Mouse (Mus musculus): ENCODE data around the gene Pcsk4. TPM values are rescaled to one million over a fixed set of nuclear protein-coding genes. Genes with fewer than 3 reads are reported as not detected.

Pcsk4 gene
- polyA plus RNA-seq, 1 experiment from 2014 or later = 1.8 TPM

GRCm38 (mm10) chr10:80331636-80332524, 2.6 kb upstream of the Pcsk4 start:
- H3K27ac ChIP-seq (ENCODE audit: low read depth, low read length) = no peak overlapping the region
- ATAC-seq (ENCODE audit: low FRiP score) = no peak
- H3K27me3 ChIP-seq (ENCODE audit: control insufficient read depth, insufficient read depth, low read length) = peaks cover 6% of the 10 kb centered on the region; the same call in 1 of the 2 replicates
- H3K4me3 ChIP-seq (ENCODE audit: low read depth, low read length) = no peak overlapping the region
- H3K9me3 ChIP-seq (ENCODE audit: control insufficient read depth, low read length) = no peaks in the 10 kb centered on the region
- H3K4me2 ChIP-seq = no peak overlapping the region
- peaks cover 8% of the 10 kb centered on the region for H3K4me1 ChIP-seq (ENCODE audit: control insufficient read depth, insufficient read depth, low read length)
- WGBS = 58% methylated on average over 10 of the region's 10 CpGs
- no peaks in the 10 kb centered on the region for H3K36me3 ChIP-seq (ENCODE audit: control insufficient read depth, insufficient read depth, low read length)
- DNase-seq (ENCODE audit: low spot score, missing footprints) = no peak
- no peak overlapping the region for H3K9ac ChIP-seq (ENCODE audit: low read length)

GRCm38 (mm10) chr10:80330888-80331287, 1.6 kb upstream of the Pcsk4 start:
- WGBS = 69% methylated on average over 2 of the region's 2 CpGs
- Histone ChIP-seq H3K4me3 (ENCODE audit: low read depth, low read length) (0 out of 2 replicates have a peak overlapping the region, but pooled peaks have one; percentile 41), H3K9me3 (ENCODE audit: control insufficient read depth, low read length) (no peaks in the 10 kb centered on the region), H3K9ac (ENCODE audit: low read length) (peak overlapping the region; percentile 12; the same call in 1 of the 2 replicates), H3K36me3 (ENCODE audit: control insufficient read depth, insufficient read depth, low read length) (no peaks in the 10 kb centered on the region), H3K27ac (ENCODE audit: low read depth, low read length) (no peak overlapping the region), H3K4me2 (peak overlapping the region; percentile 63), H3K4me1 (ENCODE audit: control insufficient read depth, insufficient read depth, low read length) (peaks cover 8% of the 10 kb centered on the region), H3K27me3 (ENCODE audit: control insufficient read depth, insufficient read depth, low read length) (peaks cover 6% of the 10 kb centered on the region; the same call in 1 of the 2 replicates)
- ATAC-seq (ENCODE audit: low FRiP score) (no peak), DNase-seq (ENCODE audit: low spot score, missing footprints) (no peak)

- ATAC-seq (ENCODE audit: low FRiP score) = no peak
- no peak for DNase-seq (ENCODE audit: low spot score, missing footprints)
- Histone ChIP-seq H3K4me2 (peak overlapping the region; percentile 63), H3K9ac (ENCODE audit: low read length) (peak overlapping the region; percentile 35; the same call in 1 of the 2 replicates), H3K36me3 (ENCODE audit: control insufficient read depth, insufficient read depth, low read length) (no peaks in the 10 kb centered on the region), H3K4me3 (ENCODE audit: low read depth, low read length) (peak overlapping the region; percentile 41), H3K27ac (ENCODE audit: low read depth, low read length) (no peak overlapping the region), H3K9me3 (ENCODE audit: control insufficient read depth, low read length) (no peaks in the 10 kb centered on the region), H3K4me1 (ENCODE audit: control insufficient read depth, insufficient read depth, low read length) (peaks cover 8% of the 10 kb centered on the region), H3K27me3 (ENCODE audit: control insufficient read depth, insufficient read depth, low read length) (peaks cover 6% of the 10 kb centered on the region; the same call in 1 of the 2 replicates)
- 1% methylated on average over 41 of the region's 41 CpGs for WGBS
Measured at GRCm38 (mm10) chr10:80330084-80330483, 786 bp upstream of the Pcsk4 start.

GRCm38 (mm10) chr10:80325045-80325444, 4.3 kb downstream of the Pcsk4 start:
- no peak overlapping the region for H3K4me3 ChIP-seq (ENCODE audit: low read depth, low read length)
- H3K27ac ChIP-seq (ENCODE audit: low read depth, low read length) = no peak overlapping the region
- ATAC-seq (ENCODE audit: low FRiP score) (no peak), DNase-seq (ENCODE audit: low spot score, missing footprints) (no peak)
- peaks cover 17% of the 10 kb centered on the region for H3K4me1 ChIP-seq (ENCODE audit: control insufficient read depth, insufficient read depth, low read length)
- no peaks in the 10 kb centered on the region for H3K9me3 ChIP-seq (ENCODE audit: control insufficient read depth, low read length)
- no peaks in the 10 kb centered on the region for H3K36me3 ChIP-seq (ENCODE audit: control insufficient read depth, insufficient read depth, low read length)
- WGBS = 81% methylated on average over 21 of the region's 21 CpGs
- H3K9ac ChIP-seq (ENCODE audit: low read length) = no peak overlapping the region
- peaks cover 2% of the 10 kb centered on the region; the same call in 1 of the 2 replicates for H3K27me3 ChIP-seq (ENCODE audit: control insufficient read depth, insufficient read depth, low read length)
- H3K4me2 ChIP-seq = no peak overlapping the region

GRCm38 (mm10) chr10:80324120-80325037, 4.9 kb downstream of the Pcsk4 start:
- Histone ChIP-seq H3K36me3 (ENCODE audit: control insufficient read depth, insufficient read depth, low read length) (no peaks in the 10 kb centered on the region), H3K27ac (ENCODE audit: low read depth, low read length) (no peak overlapping the region), H3K27me3 (ENCODE audit: control insufficient read depth, insufficient read depth, low read length) (peaks cover 2% of the 10 kb centered on the region; the same call in 1 of the 2 replicates), H3K9me3 (ENCODE audit: control insufficient read depth, low read length) (no peaks in the 10 kb centered on the region), H3K9ac (ENCODE audit: low read length) (no peak overlapping the region), H3K4me3 (ENCODE audit: low read depth, low read length) (no peak overlapping the region), H3K4me2 (peak overlapping the region; percentile 62; the same call in 1 of the 2 replicates), H3K4me1 (ENCODE audit: control insufficient read depth, insufficient read depth, low read length) (peaks cover 23% of the 10 kb centered on the region)
- no peak for ATAC-seq (ENCODE audit: low FRiP score)
- 80% methylated on average over 17 of the region's 17 CpGs for WGBS
- no peak for DNase-seq (ENCODE audit: low spot score, missing footprints)

GRCm38 (mm10) chr10:80323261-80324119, 5.8 kb downstream of the Pcsk4 start:
- no peaks in the 10 kb centered on the region for H3K36me3 ChIP-seq (ENCODE audit: control insufficient read depth, insufficient read depth, low read length)
- H3K27ac ChIP-seq (ENCODE audit: low read depth, low read length) = no peak overlapping the region
- peak; percentile 92 for DNase-seq (ENCODE audit: low spot score, missing footprints)
- peaks cover 21% of the 10 kb centered on the region for H3K4me1 ChIP-seq (ENCODE audit: control insufficient read depth, insufficient read depth, low read length)
- peak; percentile 33 for ATAC-seq (ENCODE audit: low FRiP score)
- peak overlapping the region; percentile 62 for H3K4me2 ChIP-seq
- peaks cover 2% of the 10 kb centered on the region; the same call in 1 of the 2 replicates for H3K27me3 ChIP-seq (ENCODE audit: control insufficient read depth, insufficient read depth, low read length)
- no peaks in the 10 kb centered on the region for H3K9me3 ChIP-seq (ENCODE audit: control insufficient read depth, low read length)
- under 1% methylated on average over 40 of the region's 46 CpGs for WGBS
- peak overlapping the region; percentile 21 for H3K9ac ChIP-seq (ENCODE audit: low read length)
- H3K4me3 ChIP-seq (ENCODE audit: low read depth, low read length) = peak overlapping the region; percentile 33

- ATAC-seq (ENCODE audit: low FRiP score) = no peak
- Histone ChIP-seq H3K4me1 (ENCODE audit: control insufficient read depth, insufficient read depth, low read length) (peaks cover 21% of the 10 kb centered on the region), H3K27me3 (ENCODE audit: control insufficient read depth, insufficient read depth, low read length) (peaks cover 2% of the 10 kb centered on the region; the same call in 1 of the 2 replicates), H3K9me3 (ENCODE audit: control insufficient read depth, low read length) (no peaks in the 10 kb centered on the region), H3K27ac (ENCODE audit: low read depth, low read length) (no peak overlapping the region), H3K9ac (ENCODE audit: low read length) (peak overlapping the region; percentile 21), H3K4me2 (peak overlapping the region; percentile 62), H3K4me3 (ENCODE audit: low read depth, low read length) (peak overlapping the region; percentile 33), H3K36me3 (ENCODE audit: control insufficient read depth, insufficient read depth, low read length) (no peaks in the 10 kb centered on the region)
- WGBS = 8% methylated on average over 28 of the region's 28 CpGs
- DNase-seq (ENCODE audit: low spot score, missing footprints) = peak; percentile 88
Measured at GRCm38 (mm10) chr10:80322811-80323211, 6.5 kb downstream of the Pcsk4 start.
